Mouse (Mus musculus): ENCODE data around the gene Gfod1. TPM values are rescaled to one million over a fixed set of nuclear protein-coding genes. Genes with fewer than 3 reads are reported as not detected.

The Gfod1 gene
- polyA plus RNA-seq, 1 experiment, result 4.3 TPM

DNA sequence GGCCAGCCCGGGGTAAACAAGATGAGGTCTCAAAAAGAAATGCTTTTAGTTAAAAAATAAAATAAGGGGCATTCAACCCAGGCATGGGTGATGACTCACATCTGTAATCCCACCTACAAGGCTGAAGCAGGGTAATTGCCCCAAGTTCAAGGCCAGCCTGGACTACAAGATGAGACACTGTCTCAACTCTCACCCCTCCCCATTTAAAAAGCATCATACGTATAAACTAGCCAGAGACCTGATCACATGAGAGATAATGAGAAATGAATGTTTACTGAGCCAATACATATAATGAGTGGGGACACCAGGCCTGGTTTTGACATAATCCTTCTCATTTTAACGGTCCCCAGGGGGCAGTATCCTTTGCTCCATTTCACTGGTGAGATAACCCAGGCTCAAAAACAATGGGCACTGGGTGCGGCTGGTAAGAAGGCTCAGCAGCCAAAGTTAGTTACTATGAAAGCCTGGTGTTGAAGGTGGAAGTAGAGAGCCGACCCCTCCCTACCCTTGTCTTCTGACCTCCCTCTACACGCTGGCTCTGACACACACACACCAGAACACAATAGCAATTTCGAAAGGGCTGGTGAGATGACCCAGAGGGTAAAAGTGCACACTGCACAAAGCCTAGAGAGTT, 8.9 kb downstream of the Gfod1 start:
- TF ChIP-seq CTCF (IDR thresholded peaks at IDR 0.05; ENCODE audit: borderline replicate concordance, control insufficient read depth, extremely low read depth, insufficient read depth, low read length, poor library complexity), result no peak
- TF ChIP-seq POLR2A (IDR thresholded peaks at IDR 0.05; ENCODE audit: control insufficient read depth, extremely low read depth, insufficient read depth, low read length, poor library complexity), result no peak

DNA sequence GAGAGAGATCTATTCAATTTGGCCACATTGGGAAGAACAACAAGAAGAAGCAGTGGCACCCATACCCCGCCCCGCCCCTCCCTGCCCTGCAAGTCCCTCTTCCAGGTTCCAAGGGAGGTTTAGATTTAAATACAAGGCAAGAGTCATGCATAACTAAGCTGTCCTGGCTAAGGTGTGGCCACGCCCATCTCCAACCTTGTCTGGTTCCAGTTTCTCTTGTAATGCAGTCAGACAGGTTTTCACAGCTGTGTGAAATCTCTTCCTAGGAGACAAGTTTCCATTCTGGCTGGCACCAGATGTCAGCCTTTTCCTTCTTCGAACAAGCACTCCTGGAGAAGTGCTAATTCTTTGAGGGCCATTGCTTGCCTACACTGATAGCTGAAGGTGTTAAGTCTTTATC, 11.1 kb downstream of the Gfod1 start:
- H3K27ac ChIP-seq (ENCODE audit: control insufficient read depth, insufficient read depth, low read length), result no peak overlapping the region
- H3K27me3 ChIP-seq (ENCODE audit: control insufficient read depth, insufficient read depth, low read length), result no peaks in the 10 kb centered on the region
- no peak for TF ChIP-seq CTCF (IDR thresholded peaks at IDR 0.05; ENCODE audit: borderline replicate concordance, control insufficient read depth, extremely low read depth, insufficient read depth, low read length, poor library complexity)
- no peak for TF ChIP-seq POLR2A (IDR thresholded peaks at IDR 0.05; ENCODE audit: control insufficient read depth, extremely low read depth, insufficient read depth, low read length, poor library complexity)
- H3K4me1 ChIP-seq (replicated peaks; ENCODE audit: control insufficient read depth, insufficient read depth, low read length), result no peaks in the 10 kb centered on the region
- 94% methylated on average over 4 of the region's 4 CpGs for WGBS
- H3K36me3 ChIP-seq (ENCODE audit: control insufficient read depth, insufficient read depth, low read length), result no peaks in the 10 kb centered on the region
- H3K4me3 ChIP-seq (ENCODE audit: control insufficient read depth, insufficient read depth, low read length), result no peak overlapping the region
- DNase-seq, result no peak

More for the DNA sequence above, 8.9 kb downstream of the Gfod1 start:
- 70% methylated on average over 7 of the region's 7 CpGs for WGBS
- H3K27ac ChIP-seq (ENCODE audit: control insufficient read depth, insufficient read depth, low read length), result no peak overlapping the region
- peak; percentile 16 for DNase-seq
- H3K36me3 ChIP-seq (ENCODE audit: control insufficient read depth, insufficient read depth, low read length), result no peaks in the 10 kb centered on the region
- no peaks in the 10 kb centered on the region for H3K4me1 ChIP-seq (replicated peaks; ENCODE audit: control insufficient read depth, insufficient read depth, low read length)
- no peak overlapping the region for H3K4me3 ChIP-seq (ENCODE audit: control insufficient read depth, insufficient read depth, low read length)
- H3K27me3 ChIP-seq (ENCODE audit: control insufficient read depth, insufficient read depth, low read length), result no peaks in the 10 kb centered on the region

- WGBS, result 77% methylated on average over 6 of the region's 6 CpGs
These were observed 14.9 kb downstream of the Gfod1 start for GRCm38 (mm10) chr13:43289076-43289475.

DNA sequence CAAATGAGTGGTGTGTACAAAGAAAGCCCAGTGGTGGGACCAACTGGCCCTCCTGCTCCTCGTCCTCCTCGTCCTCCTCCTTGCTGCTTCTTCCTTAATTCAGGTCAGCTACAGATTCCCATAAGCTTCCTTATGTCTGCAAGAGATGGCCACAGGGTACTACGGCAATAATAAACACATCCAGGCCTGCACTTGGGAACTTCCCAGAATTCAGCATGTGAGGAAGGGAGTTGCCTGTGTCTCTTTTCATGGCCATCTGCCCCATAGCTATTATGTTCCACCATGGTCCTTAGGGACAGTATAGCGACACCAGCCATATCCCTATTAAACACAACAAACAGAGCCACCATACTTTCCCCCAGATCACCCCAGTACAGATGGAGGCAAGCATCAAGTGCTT, 15.5 kb downstream of the Gfod1 start:
- Histone ChIP-seq H3K4me1 (replicated peaks; ENCODE audit: control insufficient read depth, insufficient read depth, low read length) (no peaks in the 10 kb centered on the region), H3K27ac (ENCODE audit: control insufficient read depth, insufficient read depth, low read length) (no peak overlapping the region), H3K36me3 (ENCODE audit: control insufficient read depth, insufficient read depth, low read length) (no peaks in the 10 kb centered on the region), H3K4me3 (ENCODE audit: control insufficient read depth, insufficient read depth, low read length) (no peak overlapping the region), H3K27me3 (ENCODE audit: control insufficient read depth, insufficient read depth, low read length) (no peaks in the 10 kb centered on the region)
- WGBS, result 92% methylated on average over 4 of the region's 4 CpGs
- TF ChIP-seq CTCF (IDR thresholded peaks at IDR 0.05; ENCODE audit: borderline replicate concordance, control insufficient read depth, extremely low read depth, insufficient read depth, low read length, poor library complexity) (no peak), POLR2A (IDR thresholded peaks at IDR 0.05; ENCODE audit: control insufficient read depth, extremely low read depth, insufficient read depth, low read length, poor library complexity) (no peak)
- DNase-seq, result no peak

More at GRCm38 (mm10) chr13:43289076-43289475, 14.9 kb downstream of the Gfod1 start:
- Histone ChIP-seq H3K4me1 (replicated peaks; ENCODE audit: control insufficient read depth, insufficient read depth, low read length) (no peaks in the 10 kb centered on the region), H3K27me3 (ENCODE audit: control insufficient read depth, insufficient read depth, low read length) (no peaks in the 10 kb centered on the region), H3K4me3 (ENCODE audit: control insufficient read depth, insufficient read depth, low read length) (no peak overlapping the region), H3K36me3 (ENCODE audit: control insufficient read depth, insufficient read depth, low read length) (no peaks in the 10 kb centered on the region), H3K27ac (ENCODE audit: control insufficient read depth, insufficient read depth, low read length) (no peak overlapping the region)
- no peak for TF ChIP-seq CTCF (IDR thresholded peaks at IDR 0.05; ENCODE audit: borderline replicate concordance, control insufficient read depth, extremely low read depth, insufficient read depth, low read length, poor library complexity)
- no peak for TF ChIP-seq POLR2A (IDR thresholded peaks at IDR 0.05; ENCODE audit: control insufficient read depth, extremely low read depth, insufficient read depth, low read length, poor library complexity)
- DNase-seq, result no peak

DNA sequence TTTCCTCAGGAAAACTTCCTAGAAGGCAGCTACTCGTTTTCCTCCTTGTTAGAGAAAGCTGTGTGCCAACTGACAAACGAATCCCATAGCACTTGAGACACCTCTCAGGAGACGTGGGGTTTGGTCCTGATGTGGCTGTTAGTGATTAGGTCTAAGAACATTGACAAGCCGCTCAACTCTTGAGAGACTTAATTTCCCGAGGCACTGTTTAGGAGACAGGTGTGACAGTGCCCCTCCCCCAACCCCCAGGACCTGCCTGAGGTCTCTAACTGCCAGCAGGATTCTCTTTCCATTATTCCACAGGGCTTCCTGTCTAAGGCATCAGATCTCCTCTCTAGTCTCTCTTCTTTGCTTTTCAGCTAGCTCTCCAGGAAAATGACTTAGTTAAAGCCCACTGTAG, 15.9 kb downstream of the Gfod1 start:
- no peaks in the 10 kb centered on the region for H3K27me3 ChIP-seq (ENCODE audit: control insufficient read depth, insufficient read depth, low read length)
- H3K27ac ChIP-seq (ENCODE audit: control insufficient read depth, insufficient read depth, low read length), result no peak overlapping the region
- H3K4me1 ChIP-seq (replicated peaks; ENCODE audit: control insufficient read depth, insufficient read depth, low read length), result no peaks in the 10 kb centered on the region
- H3K36me3 ChIP-seq (ENCODE audit: control insufficient read depth, insufficient read depth, low read length), result no peaks in the 10 kb centered on the region
- TF ChIP-seq POLR2A (IDR thresholded peaks at IDR 0.05; ENCODE audit: control insufficient read depth, extremely low read depth, insufficient read depth, low read length, poor library complexity) (no peak), CTCF (IDR thresholded peaks at IDR 0.05; ENCODE audit: borderline replicate concordance, control insufficient read depth, extremely low read depth, insufficient read depth, low read length, poor library complexity) (no peak)
- DNase-seq, result no peak
- no peak overlapping the region for H3K4me3 ChIP-seq (ENCODE audit: control insufficient read depth, insufficient read depth, low read length)
- 82% methylated on average over 5 of the region's 5 CpGs for WGBS

DNA sequence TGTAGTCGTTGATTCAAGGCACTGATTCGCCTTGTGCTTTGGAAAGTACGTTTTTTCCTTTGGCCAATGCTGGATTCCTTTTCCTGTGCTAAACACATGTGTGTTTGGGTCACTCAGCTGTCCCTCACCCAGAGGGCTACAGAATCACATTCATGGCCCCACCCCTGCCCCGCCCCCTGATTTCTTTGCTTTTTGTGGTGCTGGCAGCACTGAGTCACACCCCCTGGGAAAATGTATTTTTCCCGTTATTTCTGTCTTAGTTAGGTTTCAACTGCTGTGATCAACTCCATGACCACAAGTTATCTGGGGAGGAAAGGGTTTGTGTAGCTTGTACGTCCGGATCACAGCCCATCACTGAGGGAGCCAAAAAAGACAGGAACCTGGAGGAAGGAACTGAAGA, 17.1 kb downstream of the Gfod1 start:
- Histone ChIP-seq H3K27ac (ENCODE audit: control insufficient read depth, insufficient read depth, low read length) (no peak overlapping the region), H3K4me3 (ENCODE audit: control insufficient read depth, insufficient read depth, low read length) (no peak overlapping the region), H3K4me1 (replicated peaks; ENCODE audit: control insufficient read depth, insufficient read depth, low read length) (no peaks in the 10 kb centered on the region), H3K36me3 (ENCODE audit: control insufficient read depth, insufficient read depth, low read length) (no peaks in the 10 kb centered on the region), H3K27me3 (ENCODE audit: control insufficient read depth, insufficient read depth, low read length) (no peaks in the 10 kb centered on the region)
- WGBS, result 95% methylated on average over 7 of the region's 7 CpGs
- no peak for TF ChIP-seq CTCF (IDR thresholded peaks at IDR 0.05; ENCODE audit: borderline replicate concordance, control insufficient read depth, extremely low read depth, insufficient read depth, low read length, poor library complexity)
- TF ChIP-seq POLR2A (IDR thresholded peaks at IDR 0.05; ENCODE audit: control insufficient read depth, extremely low read depth, insufficient read depth, low read length, poor library complexity), result no peak
- DNase-seq, result no peak

DNA sequence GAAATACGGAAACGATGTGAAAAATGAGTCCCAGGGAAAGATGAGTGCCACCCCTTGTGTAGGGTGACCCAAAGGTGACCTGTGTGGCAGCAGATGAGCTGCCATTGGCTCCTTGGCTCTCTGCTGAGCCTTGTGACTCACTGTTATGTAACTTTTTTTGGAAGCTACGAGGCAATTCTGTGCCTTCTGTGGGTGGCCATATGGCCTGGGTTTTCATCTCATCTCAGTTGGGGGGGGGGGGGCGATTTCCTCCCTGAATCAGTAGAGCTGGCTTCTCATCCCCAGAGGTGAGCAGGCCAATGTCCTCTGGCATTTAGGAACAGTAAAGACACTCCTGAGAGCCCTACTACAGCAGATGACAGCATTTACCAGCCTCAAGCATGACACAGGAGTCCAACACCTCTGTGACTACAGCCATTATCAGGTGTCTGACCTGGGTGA, 19.2 kb downstream of the Gfod1 start:
- 82% methylated on average over 4 of the region's 4 CpGs for WGBS
- no peak overlapping the region for H3K4me3 ChIP-seq (ENCODE audit: control insufficient read depth, insufficient read depth, low read length)
- DNase-seq, result no peak
- no peaks in the 10 kb centered on the region for H3K36me3 ChIP-seq (ENCODE audit: control insufficient read depth, insufficient read depth, low read length)
- H3K27ac ChIP-seq (ENCODE audit: control insufficient read depth, insufficient read depth, low read length), result no peak overlapping the region
- H3K4me1 ChIP-seq (replicated peaks; ENCODE audit: control insufficient read depth, insufficient read depth, low read length), result no peaks in the 10 kb centered on the region
- H3K27me3 ChIP-seq (ENCODE audit: control insufficient read depth, insufficient read depth, low read length), result no peaks in the 10 kb centered on the region
- TF ChIP-seq CTCF (IDR thresholded peaks at IDR 0.05; ENCODE audit: borderline replicate concordance, control insufficient read depth, extremely low read depth, insufficient read depth, low read length, poor library complexity) (no peak), POLR2A (IDR thresholded peaks at IDR 0.05; ENCODE audit: control insufficient read depth, extremely low read depth, insufficient read depth, low read length, poor library complexity) (no peak)
